Mouse (Mus musculus): Measurements from ENCODE around the gene Noct.
A peak's percentile ranks its signal among the peaks of the same experiment; 100 is the strongest.
"Not testable (repeated sequence)": the region's sequence is repeated elsewhere in the genome, so short reads cannot be mapped to it uniquely, and the experiment has no call there.

Noct gene

GRCm38 (mm10) chr3:51224363-51225225 is at the start of gene Noct:
Gene Noct (plus strand): TSS chr3:51224447.
- peak; percentile 89 for DNase-seq

- peak; percentile 19 for DNase-seq
Measured at GRCm38 (mm10) chr3:51178158-51178557, 46.1 kb upstream of the Noct start.

- DNase-seq, result peak; percentile 13
Measured at GRCm38 (mm10) chr3:51179460-51180146, 44.6 kb upstream of the Noct start.

- DNase-seq, result no peak
Measured at GRCm38 (mm10) chr3:51180341-51180940, 43.8 kb upstream of the Noct start.

GRCm38 (mm10) chr3:51182455-51182854 is 41.8 kb upstream of the Noct start:
- no peak for DNase-seq

- DNase-seq, result not testable (repeated sequence)
Measured at GRCm38 (mm10) chr3:51183508-51183907, 40.7 kb upstream of the Noct start.

- not testable (repeated sequence) for DNase-seq
Measured at GRCm38 (mm10) chr3:51183967-51184366, 40.3 kb upstream of the Noct start.

GRCm38 (mm10) chr3:51184715-51185114 is 39.5 kb upstream of the Noct start:
- DNase-seq, result no peak

- DNase-seq, result no peak
Measured at GRCm38 (mm10) chr3:51185406-51185805, 38.8 kb upstream of the Noct start.

GRCm38 (mm10) chr3:51194075-51194474 is 30.2 kb upstream of the Noct start:
- DNase-seq, result no peak

GRCm38 (mm10) chr3:51195321-51195720 is 28.9 kb upstream of the Noct start:
- DNase-seq, result peak; percentile 78

GRCm38 (mm10) chr3:51195736-51196135 is 28.5 kb upstream of the Noct start:
- DNase-seq, result no peak

GRCm38 (mm10) chr3:51196724-51197111 is 27.5 kb upstream of the Noct start:
- DNase-seq, result no peak

- no peak for DNase-seq
Measured at GRCm38 (mm10) chr3:51197112-51197731, 27.0 kb upstream of the Noct start.

GRCm38 (mm10) chr3:51198291-51198690 is 26.0 kb upstream of the Noct start:
- no peak for DNase-seq

- DNase-seq, result no peak
Measured at GRCm38 (mm10) chr3:51199130-51199529, 25.1 kb upstream of the Noct start.

GRCm38 (mm10) chr3:51200311-51200710 is 23.9 kb upstream of the Noct start:
- DNase-seq, result no peak

- no peak for DNase-seq
Measured at GRCm38 (mm10) chr3:51200894-51201293, 23.4 kb upstream of the Noct start.

GRCm38 (mm10) chr3:51201986-51202385 is 22.3 kb upstream of the Noct start:
- DNase-seq, result no peak

- DNase-seq, result no peak
Measured at GRCm38 (mm10) chr3:51202491-51202987, 21.7 kb upstream of the Noct start.

- DNase-seq, result no peak
Measured at GRCm38 (mm10) chr3:51203906-51204305, 20.3 kb upstream of the Noct start.

GRCm38 (mm10) chr3:51204441-51204840 is 19.8 kb upstream of the Noct start:
- DNase-seq, result no peak

GRCm38 (mm10) chr3:51204897-51205296 is 19.4 kb upstream of the Noct start:
- DNase-seq, result no peak

Data from right cerebral cortex, postnatal 14 days (tissue).